Mouse (Mus musculus): ENCODE measurements around the gene Ctsz. TPM values are rescaled to one million over a fixed set of nuclear protein-coding genes. Genes with fewer than 3 reads are reported as not detected.

The Ctsz gene
- total and polyA plus RNA-seq, 3 experiments = 93.7 to 118 TPM; not detected in 1

DNA sequence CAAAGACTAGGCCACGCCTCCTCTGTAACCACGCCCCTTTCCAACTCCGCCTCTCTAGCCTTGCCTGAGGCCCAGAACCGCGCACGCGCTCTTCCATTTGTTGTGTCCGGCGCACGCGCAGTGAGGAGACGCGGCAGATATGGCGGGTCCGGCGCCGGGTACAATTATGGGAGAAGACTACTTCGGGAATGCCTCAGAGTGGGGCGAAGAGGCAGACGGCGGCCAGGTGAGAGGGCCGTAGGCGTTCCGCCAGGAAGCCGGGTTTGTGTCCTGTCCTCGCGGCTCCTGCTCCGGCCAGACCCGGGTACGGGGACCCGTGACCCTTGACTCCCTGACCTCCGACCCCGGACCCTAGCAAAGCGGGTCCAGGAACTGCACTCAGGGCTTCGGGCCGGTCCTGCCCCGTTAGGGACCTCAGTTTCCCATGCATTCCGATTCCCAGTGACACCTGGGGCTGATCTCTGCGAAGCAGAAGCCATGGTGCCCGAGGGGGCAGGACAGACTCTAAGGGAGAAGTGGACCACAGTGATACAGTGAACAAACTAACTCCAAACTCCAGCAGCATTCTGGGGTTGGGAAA, 23.0 kb downstream of the Ctsz start, which contains the start of gene Nelfcd (continued):
- TF ChIP-seq JUND (IDR thresholded peaks at IDR 0.05; ENCODE audit: low read depth, low read length) (no peak), MXI1 (IDR thresholded peaks at IDR 0.05; ENCODE audit: low read depth, low read length) (peak; percentile 25; the same call in 1 of the 2 replicates), SIN3A (IDR thresholded peaks at IDR 0.05; ENCODE audit: low read length) (peak; percentile 55; the same call in 1 of the 2 replicates), MEF2A (IDR thresholded peaks at IDR 0.05; ENCODE audit: extremely low read depth, insufficient replicate concordance, low read depth, low read length, poor library complexity, severe bottlenecking) (no peak), NRF1 (IDR thresholded peaks at IDR 0.05; ENCODE audit: insufficient read depth, low read depth, low read length, poor library complexity, severe bottlenecking) (peak; percentile 99), ZMIZ1 (IDR thresholded peaks at IDR 0.05; ENCODE audit: low read depth, low read length) (no peak)

DNA sequence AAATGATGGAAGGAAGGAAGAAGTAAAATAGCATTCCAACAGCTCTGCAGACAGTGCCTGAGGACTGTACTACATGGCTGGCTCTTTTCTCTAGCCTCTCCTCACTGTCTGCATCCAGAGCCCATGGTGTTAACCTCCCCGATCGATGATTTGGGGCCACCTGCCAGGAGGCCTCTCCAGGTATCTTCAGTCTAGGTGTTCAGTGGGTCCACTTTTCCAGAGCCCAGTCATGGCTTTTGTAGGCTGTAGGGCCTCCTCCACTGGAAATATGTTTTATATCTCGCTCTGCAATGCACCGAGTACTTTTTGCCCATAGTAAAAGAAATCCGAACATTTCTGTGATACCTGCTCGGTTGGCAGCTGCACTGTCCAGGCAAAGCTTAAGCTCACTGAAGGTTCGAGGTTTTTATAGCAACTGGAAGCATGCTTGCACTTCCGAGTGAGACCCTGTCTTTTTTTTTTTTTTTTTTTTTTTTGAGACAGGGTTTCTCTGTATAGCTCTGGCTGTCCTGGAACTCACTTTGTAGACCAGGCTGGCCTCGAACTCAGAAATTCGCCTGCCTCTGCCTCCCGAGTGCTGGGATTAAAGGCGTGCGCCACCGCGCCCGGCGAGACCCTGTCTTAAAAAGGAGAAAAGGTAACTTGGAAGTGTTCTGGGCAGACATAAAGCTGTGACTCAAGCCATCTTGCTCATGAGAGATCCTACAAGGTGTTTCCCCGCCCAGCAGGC, 23.7 kb downstream of the Ctsz start:
- no peak for TF ChIP-seq USF2 (IDR thresholded peaks at IDR 0.05; ENCODE audit: borderline replicate concordance in 1 of 2, insufficient read depth in 1 of 2, low read depth in 1 of 2, low read length in 2 of 2)
- TF ChIP-seq ZNF384 (IDR thresholded peaks at IDR 0.05; ENCODE audit: low read depth, low read length) = peak; percentile 71
- H3K79me2 ChIP-seq (ENCODE audit: control insufficient read depth, insufficient read depth, low read length, poor library complexity) = peaks cover 12% of the 10 kb centered on the region

DNA sequence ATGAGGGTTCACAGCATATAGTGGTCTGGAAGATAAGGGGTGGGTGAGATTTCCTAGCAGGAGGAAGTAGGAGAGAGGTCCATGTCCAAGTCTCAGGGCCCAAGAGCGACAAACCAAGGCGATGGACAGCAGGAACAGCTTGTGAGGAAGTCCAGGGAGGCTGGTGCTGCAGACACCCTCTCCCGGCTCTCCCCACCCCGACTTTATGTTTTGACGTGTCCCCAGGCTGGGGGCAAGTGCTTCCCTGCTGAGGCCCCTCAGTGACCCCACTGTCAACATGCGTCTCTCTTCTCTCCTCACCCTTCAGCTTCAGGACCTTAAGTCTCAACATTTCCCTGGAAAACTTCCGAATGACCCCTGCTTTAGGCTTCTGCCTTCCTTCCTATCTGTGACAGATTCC, 25.7 kb downstream of the Ctsz start:
- Histone ChIP-seq H3K27ac (ENCODE audit: control insufficient read depth, low read depth, low read length) (no peak overlapping the region), H3K79me2 (ENCODE audit: control insufficient read depth, insufficient read depth, low read length, poor library complexity) (peaks cover 10% of the 10 kb centered on the region), H3K4me3 (ENCODE audit: control insufficient read depth in 1 of 2, insufficient read depth in 1 of 2, low read depth in 2 of 2, low read length in 2 of 2) (no peak overlapping the region), H3K9ac (ENCODE audit: control insufficient read depth, low read depth, low read length, poor library complexity, severe bottlenecking) (no peak overlapping the region), H3K4me1 (ENCODE audit: control insufficient read depth in 1 of 2, insufficient read depth in 2 of 2, low read length in 2 of 2) (peaks cover 2 to 9% of the 10 kb centered on the region in 2 experiments; a peak in 3 of 4 replicates), H3K9me3 (replicated peaks; ENCODE audit: insufficient read depth, low read length) (no peaks in the 10 kb centered on the region), H3K27me3 (ENCODE audit: control insufficient read depth in 1 of 2, insufficient read depth in 2 of 2, low read length in 2 of 2) (no peaks in the 10 kb centered on the region), H3K36me3 (ENCODE audit: control insufficient read depth in 1 of 2, insufficient read depth in 2 of 2, low read length in 2 of 2) (peaks cover 0 to 5% of the 10 kb centered on the region in 2 experiments; a peak in 1 of 4 replicates)
- no peak for DNase-seq (ENCODE audit: low read depth, low spot score)
- TF ChIP-seq TAL1 (IDR thresholded peaks at IDR 0.05; ENCODE audit: low read length) (no peak), EP300 (IDR thresholded peaks at IDR 0.05; ENCODE audit: low read depth in 1 of 2, low read length in 2 of 2) (no peak), TBP (IDR thresholded peaks at IDR 0.05; ENCODE audit: low read depth, low read length) (no peak), SMC3 (IDR thresholded peaks at IDR 0.05; ENCODE audit: low read depth, low read length) (no peak), CTCF (IDR thresholded peaks at IDR 0.05 in 2 of 3, conservative IDR thresholded peaks at IDR 0.05 in 1 of 3; ENCODE audit: control insufficient read depth in 1 of 3, insufficient read depth in 1 of 3, low read depth in 2 of 3, low read length in 3 of 3, poor library complexity in 1 of 3, severe bottlenecking in 1 of 3) (no peak), POLR2AphosphoS5 (IDR thresholded peaks at IDR 0.05; ENCODE audit: borderline replicate concordance, low read depth, low read length) (no peak), RAD21 (IDR thresholded peaks at IDR 0.05; ENCODE audit: low read depth, low read length) (no peak), USF1 (IDR thresholded peaks at IDR 0.05; ENCODE audit: low read depth, low read length) (no peak), RCOR1 (IDR thresholded peaks at IDR 0.05; ENCODE audit: low read depth, low read length) (no peak), ZC3H11A (IDR thresholded peaks at IDR 0.05; ENCODE audit: low read depth, low read length) (no peak), ETS1 (IDR thresholded peaks at IDR 0.05; ENCODE audit: low read depth, low read length) (no peak), POLR2A (IDR thresholded peaks at IDR 0.05; ENCODE audit: control insufficient read depth in 1 of 2, insufficient read depth in 1 of 2, low read depth in 1 of 2, low read length in 2 of 2, poor library complexity in 1 of 2) (no peak), NRF1 (IDR thresholded peaks at IDR 0.05; ENCODE audit: insufficient read depth, low read depth, low read length, poor library complexity, severe bottlenecking) (no peak), MYC (IDR thresholded peaks at IDR 0.05; ENCODE audit: low read depth, low read length) (no peak)

More for the DNA sequence above, 23.7 kb downstream of the Ctsz start:
- Histone ChIP-seq H3K27ac (ENCODE audit: control insufficient read depth, low read depth, low read length) (no peak overlapping the region), H3K9ac (ENCODE audit: control insufficient read depth, low read depth, low read length, poor library complexity, severe bottlenecking) (peak overlapping the region; percentile 41), H3K4me1 (ENCODE audit: control insufficient read depth in 1 of 2, insufficient read depth in 2 of 2, low read length in 2 of 2) (peaks cover 2 to 5% of the 10 kb centered on the region in 2 experiments; a peak in 2 of 4 replicates), H3K9me3 (replicated peaks; ENCODE audit: insufficient read depth, low read length) (no peaks in the 10 kb centered on the region), H3K27me3 (ENCODE audit: control insufficient read depth in 1 of 2, insufficient read depth in 2 of 2, low read length in 2 of 2) (no peaks in the 10 kb centered on the region), H3K4me3 (ENCODE audit: control insufficient read depth in 1 of 2, insufficient read depth in 1 of 2, low read depth in 2 of 2, low read length in 2 of 2) (peak overlapping the region; percentile 28 to 29), H3K36me3 (ENCODE audit: control insufficient read depth in 1 of 2, insufficient read depth in 2 of 2, low read length in 2 of 2) (peaks cover 0 to 2% of the 10 kb centered on the region in 2 experiments; a peak in 1 of 4 replicates)
- DNase-seq (ENCODE audit: low read depth, low spot score) = no peak

All from MEL (cell line).